Mouse (Mus musculus): ENCODE results near the gene Ugt1a2. TPM values are rescaled to one million over a fixed set of nuclear protein-coding genes. Genes with fewer than 3 reads are reported as not detected.
"Not testable (repeated sequence)": the region's sequence is repeated elsewhere in the genome, so short reads cannot be mapped to it uniquely, and the experiment has no call there.

Ugt1a2 gene
- not detected in 2 replicates for polyA plus RNA-seq (2014; fragmentation: Nextera tagmentation; extraction: Ambion mirVana)

GRCm38 (mm10) chr1:88200456-88200855, at the start of gene Ugt1a2:
Gene Ugt1a2, plus strand, starts transcription at chr1:88200601.
- no peaks in the 10 kb centered on the region for H3K27me3 ChIP-seq (replicated peaks; ENCODE audit: control insufficient read depth, insufficient read depth, low read length)
- H3K9ac ChIP-seq (ENCODE audit: low read length): no peak within 1 kb of the TSS
- no peaks in the 10 kb centered on the region for H3K36me3 ChIP-seq (ENCODE audit: control insufficient read depth, insufficient read depth, low read length)
- ATAC-seq (no peak), DNase-seq (ENCODE audit: low spot score) (no peak)
- H3K4me3 ChIP-seq (ENCODE audit: low read depth, low read length): no peak within 1 kb of the TSS
- H3K27ac ChIP-seq (ENCODE audit: low read depth, low read length): no peak within 1 kb of the TSS
- H3K4me1 ChIP-seq (ENCODE audit: control insufficient read depth, insufficient read depth, low read length): no peaks in the 10 kb centered on the region
- H3K4me2 ChIP-seq (ENCODE audit: low read length): no peak within 1 kb of the TSS
- 85% methylated on average over 7 of the region's 7 CpGs for WGBS
- H3K9me3 ChIP-seq (replicated peaks; ENCODE audit: control insufficient read depth, low read length): peaks cover 7% of the 10 kb centered on the region; the same call in 1 of the 2 replicates

- 90% methylated on average over 2 of the region's 2 CpGs for WGBS
- Histone ChIP-seq H3K27me3 (replicated peaks; ENCODE audit: control insufficient read depth, insufficient read depth, low read length) (no peaks in the 10 kb centered on the region), H3K4me3 (ENCODE audit: low read depth, low read length) (no peak overlapping the region), H3K36me3 (ENCODE audit: control insufficient read depth, insufficient read depth, low read length) (no peaks in the 10 kb centered on the region), H3K4me2 (ENCODE audit: low read length) (no peak overlapping the region), H3K27ac (ENCODE audit: low read depth, low read length) (no peak overlapping the region), H3K9ac (ENCODE audit: low read length) (no peak overlapping the region), H3K9me3 (replicated peaks; ENCODE audit: control insufficient read depth, low read length) (no peaks in the 10 kb centered on the region), H3K4me1 (ENCODE audit: control insufficient read depth, insufficient read depth, low read length) (no peaks in the 10 kb centered on the region)
- ATAC-seq (no peak), DNase-seq (ENCODE audit: low spot score) (no peak)
Observed at GRCm38 (mm10) chr1:88158430-88158829, 42.0 kb upstream of the Ugt1a2 start.

- Histone ChIP-seq H3K27me3 (replicated peaks; ENCODE audit: control insufficient read depth, insufficient read depth, low read length) (no peaks in the 10 kb centered on the region), H3K36me3 (ENCODE audit: control insufficient read depth, insufficient read depth, low read length) (no peaks in the 10 kb centered on the region), H3K4me2 (ENCODE audit: low read length) (no peak within 1 kb of the TSS), H3K27ac (ENCODE audit: low read depth, low read length) (no peak within 1 kb of the TSS), H3K4me1 (ENCODE audit: control insufficient read depth, insufficient read depth, low read length) (no peaks in the 10 kb centered on the region), H3K4me3 (ENCODE audit: low read depth, low read length) (no peak within 1 kb of the TSS), H3K9ac (ENCODE audit: low read length) (no peak within 1 kb of the TSS), H3K9me3 (replicated peaks; ENCODE audit: control insufficient read depth, low read length) (no peaks in the 10 kb centered on the region)
- ATAC-seq (no peak), DNase-seq (ENCODE audit: low spot score) (no peak)
- WGBS: 82% methylated on average over 5 of the region's 5 CpGs
Observed at GRCm38 (mm10) chr1:88165711-88166110, 34.7 kb upstream of the Ugt1a2 start, which contains the start of gene Ugt1a5. Gene Ugt1a5, plus strand, starts transcription at chr1:88166012.

- 91% methylated on average over 5 of the region's 7 CpGs for WGBS
Observed at GRCm38 (mm10) chr1:88172190-88172589, 28.2 kb upstream of the Ugt1a2 start.

GRCm38 (mm10) chr1:88179657-88180056, 20.7 kb upstream of the Ugt1a2 start:
- no peak overlapping the region for H3K9ac ChIP-seq (ENCODE audit: low read length)
- no peak overlapping the region for H3K4me2 ChIP-seq (ENCODE audit: low read length)
- peaks cover 6% of the 10 kb centered on the region; the same call in 1 of the 2 replicates for H3K9me3 ChIP-seq (replicated peaks; ENCODE audit: control insufficient read depth, low read length)
- ATAC-seq (no peak), DNase-seq (ENCODE audit: low spot score) (no peak)
- H3K27me3 ChIP-seq (replicated peaks; ENCODE audit: control insufficient read depth, insufficient read depth, low read length): no peaks in the 10 kb centered on the region
- H3K36me3 ChIP-seq (ENCODE audit: control insufficient read depth, insufficient read depth, low read length): no peaks in the 10 kb centered on the region
- H3K4me3 ChIP-seq (ENCODE audit: low read depth, low read length): no peak overlapping the region
- no peaks in the 10 kb centered on the region for H3K4me1 ChIP-seq (ENCODE audit: control insufficient read depth, insufficient read depth, low read length)
- WGBS: 95% methylated on average over 1 of the region's 1 CpGs
- H3K27ac ChIP-seq (ENCODE audit: low read depth, low read length): no peak overlapping the region

More at GRCm38 (mm10) chr1:88172190-88172589, 28.2 kb upstream of the Ugt1a2 start:
- not testable (repeated sequence) for H3K4me1 ChIP-seq (ENCODE audit: control insufficient read depth, insufficient read depth, low read length); H3K27ac ChIP-seq (ENCODE audit: low read depth, low read length); H3K9me3 ChIP-seq (replicated peaks; ENCODE audit: control insufficient read depth, low read length); H3K27me3 ChIP-seq (replicated peaks; ENCODE audit: control insufficient read depth, insufficient read depth, low read length); DNase-seq (ENCODE audit: low spot score); ATAC-seq; H3K36me3 ChIP-seq (ENCODE audit: control insufficient read depth, insufficient read depth, low read length); H3K4me2 ChIP-seq (ENCODE audit: low read length); H3K4me3 ChIP-seq (ENCODE audit: low read depth, low read length); H3K9ac ChIP-seq (ENCODE audit: low read length)

GRCm38 (mm10) chr1:88186325-88186935, 14.0 kb upstream of the Ugt1a2 start:
- H3K4me1 ChIP-seq (ENCODE audit: control insufficient read depth, insufficient read depth, low read length): no peaks in the 10 kb centered on the region
- 90% methylated on average over 5 of the region's 5 CpGs for WGBS
- H3K9ac ChIP-seq (ENCODE audit: low read length): no peak overlapping the region
- H3K27me3 ChIP-seq (replicated peaks; ENCODE audit: control insufficient read depth, insufficient read depth, low read length): no peaks in the 10 kb centered on the region
- no peak for ATAC-seq
- H3K36me3 ChIP-seq (ENCODE audit: control insufficient read depth, insufficient read depth, low read length): no peaks in the 10 kb centered on the region
- no peak overlapping the region for H3K27ac ChIP-seq (ENCODE audit: low read depth, low read length)
- no peaks in the 10 kb centered on the region for H3K9me3 ChIP-seq (replicated peaks; ENCODE audit: control insufficient read depth, low read length)
- H3K4me3 ChIP-seq (ENCODE audit: low read depth, low read length): no peak overlapping the region
- H3K4me2 ChIP-seq (ENCODE audit: low read length): no peak overlapping the region
- DNase-seq (ENCODE audit: low spot score): no peak

- 58% methylated on average over 3 of the region's 3 CpGs for WGBS
- H3K4me2 ChIP-seq (ENCODE audit: low read length): no peak overlapping the region
- H3K4me3 ChIP-seq (ENCODE audit: low read depth, low read length): no peak overlapping the region
- no peaks in the 10 kb centered on the region for H3K27me3 ChIP-seq (replicated peaks; ENCODE audit: control insufficient read depth, insufficient read depth, low read length)
- no peaks in the 10 kb centered on the region for H3K9me3 ChIP-seq (replicated peaks; ENCODE audit: control insufficient read depth, low read length)
- no peak for DNase-seq (ENCODE audit: low spot score)
- no peak overlapping the region for H3K9ac ChIP-seq (ENCODE audit: low read length)
- no peak overlapping the region for H3K27ac ChIP-seq (ENCODE audit: low read depth, low read length)
- no peak for ATAC-seq
- H3K36me3 ChIP-seq (ENCODE audit: control insufficient read depth, insufficient read depth, low read length): no peaks in the 10 kb centered on the region
- no peaks in the 10 kb centered on the region for H3K4me1 ChIP-seq (ENCODE audit: control insufficient read depth, insufficient read depth, low read length)
Observed at GRCm38 (mm10) chr1:88192136-88192535, 8.3 kb upstream of the Ugt1a2 start.

GRCm38 (mm10) chr1:88195687-88196086, 4.7 kb upstream of the Ugt1a2 start:
- Histone ChIP-seq H3K4me2 (ENCODE audit: low read length) (no peak overlapping the region), H3K27me3 (replicated peaks; ENCODE audit: control insufficient read depth, insufficient read depth, low read length) (no peaks in the 10 kb centered on the region), H3K4me3 (ENCODE audit: low read depth, low read length) (no peak overlapping the region), H3K9me3 (replicated peaks; ENCODE audit: control insufficient read depth, low read length) (no peaks in the 10 kb centered on the region), H3K27ac (ENCODE audit: low read depth, low read length) (no peak overlapping the region), H3K36me3 (ENCODE audit: control insufficient read depth, insufficient read depth, low read length) (no peaks in the 10 kb centered on the region), H3K4me1 (ENCODE audit: control insufficient read depth, insufficient read depth, low read length) (no peaks in the 10 kb centered on the region), H3K9ac (ENCODE audit: low read length) (no peak overlapping the region)
- ATAC-seq (no peak), DNase-seq (ENCODE audit: low spot score) (no peak)
- 83% methylated on average over 1 of the region's 1 CpGs for WGBS

GRCm38 (mm10) chr1:88197443-88197842, 3.0 kb upstream of the Ugt1a2 start:
- ATAC-seq: no peak

More at GRCm38 (mm10) chr1:88197443-88197842, 3.0 kb upstream of the Ugt1a2 start:
- no peaks in the 10 kb centered on the region for H3K27me3 ChIP-seq (replicated peaks; ENCODE audit: control insufficient read depth, insufficient read depth, low read length)
- no peaks in the 10 kb centered on the region for H3K4me1 ChIP-seq (ENCODE audit: control insufficient read depth, insufficient read depth, low read length)
- no peak for DNase-seq (ENCODE audit: low spot score)
- H3K4me3 ChIP-seq (ENCODE audit: low read depth, low read length): no peak overlapping the region
- no peak overlapping the region for H3K4me2 ChIP-seq (ENCODE audit: low read length)
- no peaks in the 10 kb centered on the region for H3K9me3 ChIP-seq (replicated peaks; ENCODE audit: control insufficient read depth, low read length)
- H3K9ac ChIP-seq (ENCODE audit: low read length): no peak overlapping the region
- H3K36me3 ChIP-seq (ENCODE audit: control insufficient read depth, insufficient read depth, low read length): no peaks in the 10 kb centered on the region
- no peak overlapping the region for H3K27ac ChIP-seq (ENCODE audit: low read depth, low read length)
- 80% methylated on average over 3 of the region's 3 CpGs for WGBS
